Mouse (Mus musculus) MEL (cell line): ENCODE results near the gene Pi4k2a.

Source experiments
- GABPA ChIP-seq: IDR thresholded peaks from 2 replicates; pipeline ENCODE4 v1.6.1; 2012; ENCODE audit warnings: low read depth, mild to moderate bottlenecking, inconsistent platforms, low read length, improper control_type of control experiment, moderate library complexity
- ZC3H11A ChIP-seq: IDR thresholded peaks from 2 replicates; pipeline ENCODE4 v1.6.1; 2012; ENCODE audit warnings: low read depth, mild to moderate bottlenecking, inconsistent platforms, low read length, improper control_type of control experiment

- peak; percentile 45; the same call in 1 of the 2 replicates for TF ChIP-seq GABPA
- 0 out of 2 replicates have a peak, but pooled peaks have one; percentile 1 for TF ChIP-seq ZC3H11A
Observed at GRCm38 (mm10) chr19:42169322-42169975, 79.2 kb downstream of the Pi4k2a start.
